Mouse (Mus musculus) hindbrain, embryonic 13.5 days (tissue): ENCODE results near the gene Map6. TPM values are rescaled to one million over a fixed set of nuclear protein-coding genes. Genes with fewer than 3 reads are reported as not detected.

ENCODE experiments used
- ATAC-seq: fragments of 200-750 bp; cut with Nextera tagmentation; 2 replicates; pipeline ENCODE4 v1.8.0; 2017; ENCODE audit warnings: moderate TSS enrichment; ENCODE audit not compliant: low FRiP score
- H3K27ac ChIP-seq: fragments of 300-500 bp; sonication (generic); 2 replicates; pipeline ENCODE4 v1.5.1; 2015; ENCODE audit warnings: inconsistent platforms, mild to moderate bottlenecking, moderate library complexity
- H3K27me3 ChIP-seq: fragments of 300-500 bp; sonication (generic); 2 replicates; pipeline ENCODE4 v1.6.1; 2015; ENCODE audit warnings: mild to moderate bottlenecking, inconsistent platforms
- H3K36me3 ChIP-seq: fragments of 300-500 bp; sonication (generic); 2 replicates; pipeline ENCODE4 v1.6.1; 2015; ENCODE audit warnings: mild to moderate bottlenecking, inconsistent platforms
- H3K4me1 ChIP-seq: fragments of 300-500 bp; sonication (generic); replicated peaks from 2 replicates; pipeline ENCODE4 v1.6.1; 2015; ENCODE audit warnings: inconsistent platforms
- H3K4me2 ChIP-seq: fragments of 300-500 bp; sonication (generic); 2 replicates; pipeline ENCODE4 v1.6.1; 2015; ENCODE audit warnings: inconsistent platforms, mild to moderate bottlenecking, moderate library complexity
- H3K4me3 ChIP-seq: fragments of 300-500 bp; sonication (generic); 2 replicates; pipeline ENCODE4 v1.5.1; 2015; ENCODE audit warnings: mild to moderate bottlenecking, inconsistent platforms
- H3K9ac ChIP-seq: fragments of 300-500 bp; sonication (generic); 2 replicates; pipeline ENCODE4 v1.6.1; 2015; ENCODE audit warnings: mild to moderate bottlenecking, inconsistent platforms
- H3K9me3 ChIP-seq: fragments of 300-500 bp; sonication (generic); 2 replicates; pipeline ENCODE4 v1.6.1; 2016; ENCODE audit warnings: inconsistent platforms
- WGBS: fragments of 180-500 bp; shearing (Covaris S2); methylation state at CpG from one replicate; pipeline ENCODE4 v1.1.7; 2015; 5-methylcytosine and 5-hydroxymethylcytosine counted together
- polyA plus RNA-seq: library from polyadenylated mRNA; unstranded; fragments of >200 nt; fragmentation: Nextera tagmentation; extraction: Ambion mirVana; gene quantifications from 2 replicates; pipeline ENCODE4 v1.2.1, GENCODE M21; 2015

Gene Map6
- polyA plus RNA-seq, 1 experiment from 2014 or later: 104 TPM

DNA sequence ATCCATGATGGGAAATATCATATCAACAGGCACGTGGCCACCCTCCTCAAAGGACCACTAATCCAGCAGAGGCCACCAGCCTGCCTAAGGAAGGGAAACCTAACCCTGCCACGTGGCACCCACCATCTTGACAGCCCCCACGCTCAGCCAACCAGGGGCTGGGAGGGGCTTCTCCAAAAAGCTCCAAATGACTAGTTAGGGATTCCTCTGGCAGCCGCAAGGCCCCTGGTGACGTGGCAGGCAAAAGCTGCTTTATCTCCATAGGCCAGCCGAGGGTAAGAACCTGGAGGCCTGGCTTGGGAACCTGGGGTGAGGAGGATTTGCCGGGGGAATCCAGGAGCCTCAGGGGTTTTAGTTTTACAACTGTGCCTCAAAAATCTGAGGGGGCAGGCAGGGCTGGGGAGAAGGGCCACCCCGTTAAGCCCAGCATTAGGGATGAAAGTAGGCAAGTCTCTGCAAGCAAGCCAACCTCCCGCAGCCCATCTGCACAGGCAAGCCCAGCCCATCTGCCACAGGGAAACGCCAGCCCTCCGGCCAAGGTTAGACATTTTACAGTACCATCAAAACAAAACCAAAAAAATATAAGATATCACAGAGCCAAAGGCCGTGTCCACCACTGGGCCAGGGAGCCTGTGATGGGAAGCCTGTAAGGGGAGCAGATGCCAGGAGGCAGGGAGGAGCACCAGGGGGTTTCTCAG lies 84.0 kb downstream of the Map6 start:
- Histone ChIP-seq H3K9ac (peak overlapping the region; percentile 79), H3K27ac (peak overlapping the region; percentile 90), H3K36me3 (peaks cover 25% of the 10 kb centered on the region), H3K4me3 (peak overlapping the region; percentile 49), H3K4me1 (peaks cover 56% of the 10 kb centered on the region), H3K4me2 (peak overlapping the region; percentile 65), H3K9me3 (no peaks in the 10 kb centered on the region), H3K27me3 (no peaks in the 10 kb centered on the region)
- no peak for ATAC-seq
- WGBS: 5% methylated on average over 12 of the region's 12 CpGs

DNA sequence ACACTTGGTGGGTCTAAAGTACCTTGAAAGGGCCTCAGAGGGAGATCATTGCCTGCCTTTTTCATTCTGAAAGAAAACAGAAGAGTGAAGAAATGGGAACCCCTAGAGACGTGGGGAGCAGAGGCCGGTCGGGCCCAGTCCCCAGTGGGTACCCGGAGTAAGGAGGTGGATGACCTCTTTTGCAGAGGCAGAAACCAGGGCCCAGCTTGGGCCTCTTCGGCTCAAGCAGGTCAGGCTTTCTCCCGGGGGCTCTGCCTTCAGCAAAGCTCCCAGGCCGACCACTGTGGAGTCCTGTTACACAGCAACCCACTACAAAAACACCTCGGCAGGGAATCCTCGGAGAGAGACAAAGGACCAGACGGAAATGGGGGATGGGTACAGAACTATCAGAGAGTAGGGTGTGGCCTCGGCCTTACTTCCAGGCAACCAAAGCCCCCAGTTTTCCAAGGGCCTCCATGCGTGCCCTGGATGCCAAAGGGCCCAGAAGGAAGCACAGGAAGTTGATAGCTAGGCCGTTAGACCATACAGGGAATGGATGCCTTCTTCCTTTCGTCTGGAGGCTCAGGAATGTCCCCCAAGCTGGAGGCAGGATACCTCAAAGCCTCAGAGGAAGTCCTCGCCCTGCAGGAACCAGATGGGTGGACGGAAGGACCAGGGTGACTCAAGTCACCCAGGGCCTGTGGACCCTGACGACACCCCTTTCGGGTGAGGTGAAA lies 84.7 kb downstream of the Map6 start:
- H3K9ac ChIP-seq: peak overlapping the region; percentile 79
- H3K9me3 ChIP-seq: no peaks in the 10 kb centered on the region
- H3K27ac ChIP-seq: peak overlapping the region; percentile 90
- ATAC-seq: no peak; the same call in 1 of the 2 replicates
- H3K4me1 ChIP-seq: peaks cover 63% of the 10 kb centered on the region
- H3K27me3 ChIP-seq: no peaks in the 10 kb centered on the region
- H3K4me3 ChIP-seq: peak overlapping the region; percentile 49
- H3K36me3 ChIP-seq: peaks cover 18% of the 10 kb centered on the region
- 3% methylated on average over 18 of the region's 18 CpGs for WGBS
- H3K4me2 ChIP-seq: peak overlapping the region; percentile 65

DNA sequence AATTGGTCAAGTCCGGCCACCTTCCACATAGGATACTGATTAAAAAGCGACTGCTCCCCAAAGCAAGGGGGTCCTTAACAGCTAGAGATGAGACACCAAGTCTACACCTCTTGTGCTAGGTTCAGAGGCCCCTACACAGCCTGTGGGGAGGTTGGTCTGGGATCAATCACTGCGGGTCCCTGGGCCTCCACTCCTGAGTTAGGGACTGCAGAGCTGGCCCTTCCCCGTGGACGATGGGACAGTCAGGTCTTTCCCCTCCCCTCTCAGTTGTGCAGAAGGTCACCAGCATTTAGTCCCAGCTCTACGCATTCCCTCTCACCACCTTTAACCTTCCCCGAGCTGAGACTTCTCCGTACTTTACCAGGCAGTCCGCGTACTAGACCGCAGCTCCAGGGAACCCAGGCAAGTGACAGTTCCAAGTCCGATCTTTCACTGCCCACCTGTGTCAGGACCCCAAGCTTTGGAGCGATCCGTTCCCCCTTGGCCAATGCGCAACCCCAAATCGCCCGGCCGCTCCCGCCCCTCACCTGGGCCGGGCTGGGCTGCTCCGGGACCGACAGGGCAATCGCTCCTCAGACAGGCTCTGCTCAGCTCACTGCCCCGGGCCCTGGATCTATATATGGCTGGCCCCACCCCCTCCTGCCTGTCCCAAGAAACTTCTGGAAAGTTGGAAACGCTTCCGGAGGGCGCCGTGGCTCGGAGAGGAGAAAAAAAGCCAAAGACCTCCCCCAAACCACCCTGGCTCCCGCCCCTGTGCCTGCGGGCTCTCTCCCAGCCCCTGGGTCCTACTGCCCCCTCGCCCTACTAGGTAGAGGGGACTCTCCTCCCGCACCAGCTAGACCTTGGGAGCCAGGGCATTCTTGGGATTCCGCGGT lies 85.5 kb downstream of the Map6 start, which contains the start of gene Serpinh1:
Serpinh1 (minus strand) TSS at position 714 of the 875 bp plus-strand sequence.
- peak; percentile 49 for ATAC-seq
- under 1% methylated on average over 34 of the region's 35 CpGs for WGBS
- H3K4me1 ChIP-seq: peaks cover 70% of the 10 kb centered on the region
- no peaks in the 10 kb centered on the region for H3K27me3 ChIP-seq
- peak within 1 kb of the TSS; percentile 90 for H3K27ac ChIP-seq
- no peaks in the 10 kb centered on the region for H3K9me3 ChIP-seq
- peak within 1 kb of the TSS; percentile 65 for H3K4me2 ChIP-seq
- H3K9ac ChIP-seq: peak within 1 kb of the TSS; percentile 79
- H3K4me3 ChIP-seq: peak within 1 kb of the TSS; percentile 49
- peaks cover 11% of the 10 kb centered on the region for H3K36me3 ChIP-seq

DNA sequence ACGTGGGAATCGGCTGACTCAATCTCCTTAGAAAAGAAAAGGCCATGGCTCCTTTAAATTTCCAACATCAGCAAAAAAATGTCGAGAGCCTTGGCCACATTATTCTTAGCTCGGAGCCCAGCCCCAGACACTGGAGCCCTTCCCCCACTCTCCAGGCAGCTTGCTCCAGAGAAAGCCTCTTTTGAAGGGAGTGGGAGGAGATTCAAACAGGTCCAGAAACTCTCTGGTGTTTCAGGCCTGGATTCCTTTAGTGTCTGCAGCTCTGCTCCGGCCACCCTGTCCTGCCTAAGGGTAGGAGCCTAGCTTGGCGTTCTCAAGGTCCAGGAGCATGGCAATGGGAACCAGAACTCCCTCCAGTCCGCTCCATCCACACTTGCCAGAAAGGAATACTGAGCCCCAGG lies 88.5 kb downstream of the Map6 start:
- 5% methylated on average over 7 of the region's 7 CpGs for WGBS
- H3K27me3 ChIP-seq: no peaks in the 10 kb centered on the region
- H3K9ac ChIP-seq: peak overlapping the region; percentile 55
- H3K4me2 ChIP-seq: peak overlapping the region; percentile 36
- no peaks in the 10 kb centered on the region for H3K9me3 ChIP-seq
- peaks cover 70% of the 10 kb centered on the region for H3K4me1 ChIP-seq
- peak overlapping the region; percentile 85 for H3K27ac ChIP-seq
- no peak overlapping the region for H3K4me3 ChIP-seq
- no peak for ATAC-seq
- no peaks in the 10 kb centered on the region for H3K36me3 ChIP-seq

DNA sequence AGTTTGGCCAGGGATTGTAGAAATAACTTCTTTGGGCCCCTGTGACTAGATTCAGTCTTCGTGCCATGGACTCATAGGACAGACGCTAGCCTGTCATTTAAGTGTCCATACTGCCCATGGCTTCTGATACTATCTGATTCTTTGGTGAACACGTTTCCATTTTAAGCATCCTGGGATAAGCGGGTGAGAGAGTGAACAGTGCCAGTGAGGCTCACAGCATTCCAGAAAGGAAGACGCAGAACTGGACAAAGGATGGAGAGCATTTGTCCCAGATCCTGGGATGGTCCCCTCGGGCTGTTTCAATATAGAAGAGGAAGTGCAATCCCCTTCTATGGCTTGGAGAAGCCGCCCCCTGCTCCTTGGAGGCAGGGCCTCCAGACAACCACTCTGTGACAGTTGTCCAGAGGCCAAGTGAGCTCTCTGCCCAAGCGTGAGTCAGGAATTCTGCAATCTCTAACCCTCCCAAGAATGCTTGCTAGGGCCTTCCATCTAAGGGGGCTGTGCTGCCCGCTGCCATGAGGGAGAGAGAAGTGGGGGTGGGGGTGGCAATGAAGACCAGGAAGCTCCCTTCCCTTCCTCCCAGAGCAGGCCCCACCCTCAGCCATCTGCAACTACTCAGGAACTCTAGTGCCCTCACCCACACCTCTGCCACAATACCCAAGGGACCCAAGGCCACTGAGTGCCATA lies 89.1 kb downstream of the Map6 start:
- Histone ChIP-seq H3K27ac (peak overlapping the region; percentile 85), H3K36me3 (no peaks in the 10 kb centered on the region), H3K4me2 (peak overlapping the region; percentile 36; the same call in 1 of the 2 replicates), H3K9me3 (no peaks in the 10 kb centered on the region), H3K4me1 (peaks cover 70% of the 10 kb centered on the region), H3K27me3 (no peaks in the 10 kb centered on the region), H3K9ac (peak overlapping the region; percentile 55), H3K4me3 (no peak overlapping the region)
- 33% methylated on average over 9 of the region's 9 CpGs for WGBS
- ATAC-seq: no peak

DNA sequence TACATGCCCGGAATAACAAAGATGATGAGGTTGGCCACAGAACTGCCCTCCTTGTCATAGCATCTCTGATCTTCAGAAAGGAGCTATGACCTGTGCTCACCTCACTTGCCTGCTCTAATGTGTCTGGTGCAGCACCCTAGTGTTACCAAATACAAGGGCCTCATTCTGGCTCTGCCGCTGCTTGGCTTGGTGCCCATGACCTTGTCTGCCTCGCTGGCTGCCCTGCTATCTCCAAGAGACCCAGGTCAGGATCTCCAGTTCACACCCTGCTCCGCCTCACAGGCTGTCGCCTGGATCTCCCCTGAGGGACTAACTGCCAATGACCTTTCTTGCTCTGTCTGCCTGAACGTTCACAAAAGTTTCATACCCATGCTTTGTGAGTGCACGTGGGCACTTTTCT lies 90.0 kb downstream of the Map6 start:
- Histone ChIP-seq H3K9me3 (no peaks in the 10 kb centered on the region), H3K27me3 (no peaks in the 10 kb centered on the region), H3K4me1 (peaks cover 66% of the 10 kb centered on the region), H3K27ac (peak overlapping the region; percentile 85), H3K36me3 (no peaks in the 10 kb centered on the region), H3K9ac (no peak overlapping the region), H3K4me3 (no peak overlapping the region), H3K4me2 (no peak overlapping the region)
- no peak for ATAC-seq
- WGBS: 57% methylated on average over 7 of the region's 7 CpGs

DNA sequence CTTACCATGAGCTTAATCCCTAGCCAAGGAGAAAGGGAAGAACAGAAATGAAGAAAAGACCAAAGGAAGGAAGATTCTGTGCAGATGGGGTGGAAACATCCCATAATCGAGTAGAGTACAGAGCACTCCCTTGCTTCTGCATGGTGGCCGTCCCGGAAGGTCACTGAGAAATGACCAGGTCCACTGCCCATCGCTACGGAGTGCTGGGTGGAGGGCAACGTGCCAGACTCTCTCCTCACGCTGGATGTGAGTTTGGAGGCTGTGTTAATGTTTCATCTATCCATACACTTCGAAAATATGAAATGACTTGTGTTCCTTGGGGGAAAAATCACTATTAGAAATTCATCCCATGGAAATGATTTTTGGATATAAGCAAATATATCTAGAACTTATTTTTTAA lies 91.1 kb downstream of the Map6 start:
- H3K4me3 ChIP-seq: no peak overlapping the region
- ATAC-seq: no peak
- H3K9me3 ChIP-seq: no peaks in the 10 kb centered on the region
- no peaks in the 10 kb centered on the region for H3K36me3 ChIP-seq
- no peak overlapping the region for H3K9ac ChIP-seq
- H3K4me2 ChIP-seq: no peak overlapping the region
- H3K4me1 ChIP-seq: peaks cover 54% of the 10 kb centered on the region
- H3K27ac ChIP-seq: no peak overlapping the region
- no peaks in the 10 kb centered on the region for H3K27me3 ChIP-seq
- 88% methylated on average over 8 of the region's 8 CpGs for WGBS

DNA sequence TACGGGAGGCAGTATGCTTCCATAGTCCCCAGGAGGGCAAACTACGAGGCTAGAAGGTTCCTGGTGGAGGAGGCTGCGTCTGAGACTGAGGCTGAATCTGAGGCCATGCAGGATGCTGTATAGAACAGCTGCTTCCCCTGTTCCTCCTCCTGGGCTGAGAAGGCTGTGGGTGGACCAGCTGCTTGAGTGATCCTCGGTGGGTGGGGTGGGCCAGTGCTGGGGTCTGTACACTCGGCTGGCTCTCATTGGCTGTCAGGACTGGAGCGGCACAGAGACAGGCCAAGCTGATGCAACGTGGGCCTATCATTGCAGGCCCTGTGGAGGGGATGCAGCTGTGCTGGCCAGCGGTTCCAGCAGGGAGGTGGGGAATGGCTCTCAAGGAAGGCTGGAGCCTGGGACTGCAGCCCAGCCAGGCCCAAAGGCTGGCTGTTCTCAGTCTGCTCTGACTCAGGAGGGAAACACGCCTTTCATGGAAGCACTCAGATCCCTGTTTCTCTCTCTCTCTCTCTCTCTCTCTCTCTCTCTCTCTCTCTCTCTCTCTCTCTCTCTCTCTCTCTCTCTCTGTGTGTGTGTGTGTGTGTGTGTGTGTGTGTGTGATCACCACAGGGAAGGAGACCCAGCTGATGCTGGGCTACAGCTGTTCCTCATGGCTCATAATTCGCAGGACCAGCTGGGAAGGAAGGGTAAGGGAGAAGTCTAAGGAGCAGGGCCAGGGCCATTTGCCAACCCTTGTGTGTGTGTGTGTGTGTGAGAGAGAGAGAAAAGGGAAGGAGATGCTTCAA lies 93.0 kb downstream of the Map6 start:
- Histone ChIP-seq H3K4me2 (peak overlapping the region; percentile 29; the same call in 1 of the 2 replicates), H3K9me3 (no peaks in the 10 kb centered on the region), H3K9ac (peak overlapping the region; percentile 64), H3K4me1 (peaks cover 61% of the 10 kb centered on the region), H3K36me3 (no peaks in the 10 kb centered on the region), H3K4me3 (no peak overlapping the region), H3K27ac (peak overlapping the region; percentile 98), H3K27me3 (no peaks in the 10 kb centered on the region)
- 4% methylated on average over 10 of the region's 10 CpGs for WGBS
- peak; percentile 98 for ATAC-seq

DNA sequence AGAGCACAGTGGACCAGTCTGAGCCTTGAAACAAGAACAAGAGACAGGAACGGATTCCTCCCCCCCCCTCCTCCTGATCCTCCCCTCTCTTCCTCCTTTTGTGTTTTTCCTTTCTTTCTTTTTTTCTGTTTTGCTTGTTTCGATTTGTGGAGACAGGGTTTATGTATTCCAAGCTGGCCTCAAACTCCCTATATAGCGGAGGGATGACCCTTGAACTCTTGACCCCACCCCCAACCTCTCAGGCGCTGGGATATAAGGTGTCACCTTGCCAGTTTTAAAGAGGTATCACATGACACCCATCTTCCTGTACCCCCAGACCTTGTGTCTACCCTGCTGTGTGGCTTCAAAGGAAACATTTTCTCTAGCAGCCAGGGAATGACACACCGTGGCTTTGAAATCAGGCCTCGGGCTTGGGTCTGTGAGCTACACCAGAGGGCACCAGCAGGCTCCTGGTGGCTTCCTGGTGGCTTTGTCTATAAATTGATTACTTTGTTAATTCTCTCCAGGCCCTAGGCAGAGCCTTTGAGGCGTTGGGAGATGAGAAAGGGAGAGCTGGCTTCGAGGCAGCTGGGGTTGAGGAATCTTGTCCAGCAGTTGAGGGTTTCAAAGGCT lies 93.7 kb downstream of the Map6 start:
- Histone ChIP-seq H3K4me1 (peaks cover 54% of the 10 kb centered on the region), H3K27me3 (no peaks in the 10 kb centered on the region), H3K27ac (peak overlapping the region; percentile 98), H3K4me2 (peak overlapping the region; percentile 29; the same call in 1 of the 2 replicates), H3K4me3 (no peak overlapping the region), H3K9ac (peak overlapping the region; percentile 62), H3K36me3 (no peaks in the 10 kb centered on the region), H3K9me3 (no peaks in the 10 kb centered on the region)
- 13% methylated on average over 8 of the region's 8 CpGs for WGBS
- ATAC-seq: no peak

DNA sequence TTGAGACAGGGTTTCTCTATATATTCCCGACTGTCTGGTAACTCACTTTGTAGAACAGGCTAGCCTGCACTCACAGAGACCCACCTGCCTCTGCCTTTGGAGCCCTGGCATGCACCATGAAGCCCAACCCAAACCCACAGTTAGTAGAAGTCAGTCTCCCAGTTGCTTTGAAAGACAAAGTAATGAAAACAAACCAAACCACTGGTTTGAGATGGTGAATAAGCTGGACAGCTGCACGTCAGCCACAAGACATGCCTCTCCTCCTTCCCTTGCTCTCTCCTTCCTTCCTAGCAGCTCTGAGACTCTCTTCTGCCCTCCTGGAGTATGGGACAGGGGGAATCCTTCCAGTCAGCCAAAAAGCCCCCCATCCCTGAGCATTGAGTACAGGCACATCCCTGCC lies 94.9 kb downstream of the Map6 start:
- WGBS: 88% methylated on average over 2 of the region's 2 CpGs
- H3K4me1 ChIP-seq: peaks cover 42% of the 10 kb centered on the region
- no peak for ATAC-seq
- no peaks in the 10 kb centered on the region for H3K9me3 ChIP-seq
- no peak overlapping the region for H3K4me3 ChIP-seq
- H3K9ac ChIP-seq: no peak overlapping the region
- H3K4me2 ChIP-seq: no peak overlapping the region
- H3K27me3 ChIP-seq: no peaks in the 10 kb centered on the region
- no peak overlapping the region for H3K27ac ChIP-seq
- H3K36me3 ChIP-seq: no peaks in the 10 kb centered on the region

DNA sequence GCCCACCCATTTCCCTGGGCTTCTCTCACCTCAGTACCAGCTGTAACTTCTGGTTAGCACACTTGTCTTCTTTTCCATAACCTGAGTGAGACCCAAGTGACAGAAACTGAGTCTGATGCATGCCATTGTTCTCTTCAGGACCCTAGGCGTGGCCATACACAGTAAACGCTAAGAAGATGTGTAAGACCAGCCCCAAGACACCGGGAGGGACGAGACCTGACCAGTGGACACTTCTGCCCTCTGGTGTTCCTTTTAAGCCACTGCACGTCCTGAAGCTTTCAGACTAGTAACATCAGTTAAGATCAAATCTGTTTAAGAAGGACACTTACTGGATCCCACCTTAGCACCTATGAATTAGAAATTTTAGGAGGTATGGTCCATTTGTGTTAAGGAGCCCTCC lies 97.8 kb downstream of the Map6 start:
- H3K27ac ChIP-seq: peak overlapping the region; percentile 64; the same call in 1 of the 2 replicates
- WGBS: under 1% methylated on average over 5 of the region's 5 CpGs
- peak overlapping the region; percentile 38 for H3K4me2 ChIP-seq
- H3K9me3 ChIP-seq: no peaks in the 10 kb centered on the region
- H3K27me3 ChIP-seq: 0 out of 2 replicates have a peak, but pooled peaks cover 6% of the 10 kb centered on the region
- H3K36me3 ChIP-seq: no peaks in the 10 kb centered on the region
- peaks cover 31% of the 10 kb centered on the region for H3K4me1 ChIP-seq
- ATAC-seq: no peak
- peak overlapping the region; percentile 61 for H3K9ac ChIP-seq
- peak overlapping the region; percentile 7; the same call in 1 of the 2 replicates for H3K4me3 ChIP-seq
